Mouse (Mus musculus) gastrocnemius, postnatal 36 days (tissue): ENCODE measurements around the gene Sema3a. TPM values are rescaled to one million over a fixed set of nuclear protein-coding genes. Genes with fewer than 3 reads are reported as not detected.

Experiments used
- DNase-seq, 2 experiments: peaks; one replicate each; pipeline ENCODE4 v3.0.0; 2022
- intact Hi-C: fragments of 180-260 bp; cut with DNase I; formaldehyde crosslinking; loops from one replicate; pipeline ENCODE4 v1.15.1; 2025
- long read RNA-seq, 2 experiments: library from polyadenylated mRNA; stranded (forward); transcript quantifications; one replicate each; pipeline ENCODE4 v2.0.0; 2021
- total RNA-seq, 2 experiments: library from RNA; stranded (reverse); gene quantifications; 2 replicates each; pipeline ENCODE4 v1.2.3; 2021

The Sema3a gene
- total RNA-seq, result 1 to 10 TPM; 1.2 to 1.3 TPM
- long read RNA-seq, experiment 1, result 0 reads
- long read RNA-seq, experiment 2, result 0 reads

DNA sequence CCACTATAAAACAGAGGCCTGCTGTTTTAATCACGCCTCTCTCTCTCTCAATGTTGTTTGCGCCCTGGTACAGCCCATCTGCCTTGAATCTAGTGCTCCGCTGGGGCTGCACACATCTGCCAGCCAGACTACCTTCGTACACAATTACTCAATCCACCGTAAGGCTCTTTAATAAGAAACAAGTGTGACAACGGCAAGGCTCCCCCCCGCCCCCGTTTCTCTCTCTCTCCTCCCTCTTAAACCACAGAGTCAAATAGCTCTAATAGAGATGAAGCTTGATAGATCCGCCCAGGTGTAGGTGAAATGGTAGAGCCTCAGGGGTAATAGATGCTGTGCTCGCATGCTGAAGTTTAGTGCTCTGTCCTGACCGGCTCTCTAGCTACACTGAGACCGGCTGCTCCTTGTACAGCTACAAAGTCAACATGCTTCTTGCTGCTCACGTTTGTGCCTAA, at the start of gene Sema3a:
TSS of gene Sema3a (plus strand) at position 174 of the 452 bp plus-strand sequence.
- intact Hi-C loops, result no loop called here
- DNase-seq, result peak in 1 of 2 experiments; percentile 12

- no peak for DNase-seq
- intact Hi-C loops, result no loop called here
These were observed 40.3 kb upstream of the Sema3a start for GRCm38 (mm10) chr5:13084777-13085439.

DNA sequence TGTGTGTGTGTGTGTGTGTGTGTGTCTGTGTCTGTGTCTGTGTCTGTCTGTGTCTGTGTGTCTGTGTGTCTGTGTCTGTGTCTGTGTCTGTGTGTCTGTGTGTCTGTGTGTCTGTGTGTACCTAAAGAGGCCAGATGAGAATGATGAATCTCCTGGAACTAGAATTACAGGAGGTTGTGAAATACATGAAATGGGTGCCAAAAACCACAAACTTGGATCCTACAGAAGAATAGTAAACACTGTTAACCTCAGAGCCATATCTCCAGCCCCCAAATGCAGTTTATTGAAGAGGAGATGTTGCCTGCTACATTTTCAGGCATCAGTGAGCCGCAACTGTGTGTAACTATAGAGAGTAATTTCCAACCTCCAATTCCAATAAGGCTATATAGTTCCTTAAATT, 34.8 kb upstream of the Sema3a start:
- DNase-seq, result no peak
- intact Hi-C loops, result no loop called here

GRCm38 (mm10) chr5:13109522-13109921, 15.7 kb upstream of the Sema3a start:
- intact Hi-C loops, result no loop called here
- no peak for DNase-seq

GRCm38 (mm10) chr5:13117236-13117635, 8.0 kb upstream of the Sema3a start:
- intact Hi-C loops, result no loop called here
- no peak for DNase-seq

DNA sequence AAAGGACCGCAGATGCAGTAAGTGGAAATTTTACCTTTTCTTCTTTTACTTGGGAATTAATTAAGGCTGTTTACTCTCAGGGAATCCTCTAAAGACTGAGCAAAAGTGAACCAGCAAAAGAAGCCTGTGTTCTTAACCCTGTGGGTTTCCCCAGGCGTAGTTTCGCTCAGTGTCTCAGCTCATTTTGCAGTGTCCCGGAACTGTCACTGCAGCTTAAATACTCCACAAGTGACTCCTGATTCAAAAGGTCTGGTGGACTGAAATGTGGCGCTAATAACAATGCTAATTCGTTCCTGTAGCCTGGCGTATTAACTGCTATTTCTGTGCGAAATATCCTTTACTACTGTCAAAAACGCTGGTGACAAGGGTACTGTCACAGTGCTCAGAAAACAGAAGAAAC, 543 bp downstream of the Sema3a start:
- intact Hi-C loops, result no loop called here
- DNase-seq, result no peak

DNA sequence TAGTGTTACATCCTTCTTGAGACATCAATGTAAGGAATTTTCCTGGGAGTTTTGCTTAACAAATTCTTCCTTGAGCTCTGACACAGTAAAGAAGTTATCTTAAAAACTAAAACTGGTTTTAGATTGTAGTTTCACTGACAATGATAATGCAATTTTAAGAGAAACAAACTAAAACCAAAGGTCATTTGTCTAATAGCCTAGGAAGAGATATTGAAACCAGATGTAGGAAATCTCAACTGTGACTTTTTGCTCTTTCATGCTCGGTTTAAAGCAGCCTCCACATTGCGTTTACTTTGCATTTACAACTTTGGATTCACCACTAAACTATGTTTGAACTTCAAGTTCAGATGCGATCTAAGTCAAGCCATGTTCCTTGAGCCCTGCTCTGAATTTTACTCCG, 982 bp downstream of the Sema3a start:
- intact Hi-C loops, result no loop called here
- DNase-seq, result no peak

- intact Hi-C loops, result no loop called here
These were observed 1.9 kb downstream of the Sema3a start for GRCm38 (mm10) chr5:13127121-13127520.

GRCm38 (mm10) chr5:13144733-13145457, 19.7 kb downstream of the Sema3a start:
- intact Hi-C loops, result no loop called here
- no peak for DNase-seq

More at GRCm38 (mm10) chr5:13127121-13127520, 1.9 kb downstream of the Sema3a start:
- no peak for DNase-seq

- intact Hi-C loops, result no loop called here
- DNase-seq, result no peak
These were observed 24.7 kb downstream of the Sema3a start for GRCm38 (mm10) chr5:13149909-13150308.

DNA sequence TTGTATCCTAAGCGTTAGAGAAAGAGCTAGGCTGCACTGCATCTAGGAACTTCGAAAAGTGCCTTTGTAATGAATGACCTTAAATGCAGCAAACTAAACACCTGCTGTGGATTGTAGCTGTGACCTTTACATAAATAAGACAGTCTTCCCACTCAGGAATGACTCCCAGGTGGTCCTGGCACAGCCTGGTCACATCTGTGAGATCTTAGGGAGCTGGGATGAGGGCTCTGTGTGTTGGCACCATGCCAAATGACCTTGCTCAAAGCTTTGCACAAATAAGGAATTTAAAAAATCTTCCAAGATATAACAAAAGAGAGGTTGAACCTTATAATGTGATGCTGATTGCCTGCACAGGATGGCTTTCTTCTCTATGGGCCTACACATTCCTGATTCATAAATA, 25.8 kb downstream of the Sema3a start:
- intact Hi-C loops, result no loop called here
- DNase-seq, result no peak

DNA sequence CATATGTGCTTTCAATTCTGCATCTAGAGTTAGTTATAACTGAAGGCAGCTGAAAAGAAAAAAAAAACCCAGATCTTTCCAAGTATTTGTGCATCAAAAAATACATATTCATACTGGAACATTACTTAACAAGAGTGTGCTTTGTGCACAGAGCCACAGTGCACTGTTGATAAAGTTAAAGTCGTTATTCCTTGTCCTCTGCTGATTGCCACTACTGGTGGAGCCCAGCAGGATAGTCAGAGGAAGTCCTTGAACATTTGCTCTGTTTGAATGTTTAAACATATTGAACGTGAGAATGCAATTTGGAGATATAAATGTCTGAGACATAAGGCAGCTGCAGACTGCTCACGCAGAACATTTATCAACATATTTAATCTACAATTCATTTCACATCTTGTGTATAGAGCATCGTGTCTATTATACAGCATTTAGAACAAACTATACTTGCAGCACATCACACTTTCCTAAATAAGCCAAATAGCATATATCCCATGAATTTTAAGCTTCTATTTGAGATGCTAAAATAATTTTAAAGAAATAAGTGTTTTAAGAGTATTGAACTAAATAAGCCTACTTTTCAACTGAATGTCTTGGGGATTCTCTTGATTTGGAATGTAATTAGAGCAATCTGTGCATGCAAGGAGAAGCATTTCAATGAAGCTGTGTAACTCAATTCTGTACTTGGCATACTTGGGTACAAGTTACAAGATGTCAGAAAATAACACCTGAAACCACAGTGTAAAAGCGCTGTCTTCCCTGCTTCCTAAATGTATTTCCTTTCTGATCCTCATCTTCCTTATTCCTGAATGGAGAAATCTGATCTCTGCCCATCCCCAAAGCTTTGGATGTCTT, 32.8 kb downstream of the Sema3a start:
- intact Hi-C loops, result no loop called here
- DNase-seq, result no peak

DNA sequence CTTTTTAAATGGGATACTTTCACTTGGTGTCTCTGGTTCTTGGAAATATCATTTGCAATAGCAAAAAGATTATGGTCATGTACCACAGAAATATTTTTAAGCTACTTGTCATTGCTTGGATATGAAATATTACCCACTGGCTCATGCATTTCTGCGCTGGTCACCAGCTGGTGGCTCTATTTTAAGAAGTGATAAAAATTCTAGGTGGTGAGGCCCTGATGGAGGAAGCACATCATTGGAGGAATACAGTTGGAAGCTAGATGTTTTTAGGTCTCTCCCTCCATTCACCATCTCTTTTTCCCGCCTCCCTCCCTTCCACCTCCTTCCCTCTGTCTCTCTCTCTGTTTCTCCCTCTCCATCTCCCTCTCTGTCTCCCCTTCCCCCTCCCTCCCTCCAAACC, 57.0 kb downstream of the Sema3a start:
- intact Hi-C loops, result no loop called here
- DNase-seq, result no peak

GRCm38 (mm10) chr5:13197886-13198285, 72.7 kb downstream of the Sema3a start:
- intact Hi-C loops, result no loop called here
- no peak for DNase-seq

DNA sequence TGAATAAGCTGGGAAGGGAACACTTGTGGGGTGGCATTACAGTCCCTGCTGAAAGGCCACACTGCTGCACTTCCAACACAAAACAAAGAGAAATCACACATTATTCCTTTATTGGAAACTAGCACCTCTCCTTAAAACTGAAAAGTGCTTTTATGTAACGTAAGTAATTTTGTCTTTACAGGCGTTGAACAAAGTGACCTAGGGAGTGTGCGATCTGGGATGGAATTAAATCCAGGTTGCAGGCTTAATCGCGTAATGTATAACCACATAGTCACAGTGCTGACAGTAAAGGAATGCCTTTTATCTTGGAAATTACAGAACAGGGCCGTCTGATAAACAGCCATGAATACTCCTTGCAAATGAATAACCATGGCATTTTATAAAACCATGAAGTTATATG, 74.5 kb downstream of the Sema3a start:
- DNase-seq, result no peak
- intact Hi-C loops, result no loop called here

GRCm38 (mm10) chr5:13255353-13255752, 130.1 kb downstream of the Sema3a start:
- intact Hi-C loops, result no loop called here
- DNase-seq, result no peak

- no peak for DNase-seq
These were observed 131.1 kb downstream of the Sema3a start for GRCm38 (mm10) chr5:13256321-13256720.

GRCm38 (mm10) chr5:13263087-13263486, 137.9 kb downstream of the Sema3a start:
- intact Hi-C loops, result no loop called here
- no peak for DNase-seq

More at GRCm38 (mm10) chr5:13256321-13256720, 131.1 kb downstream of the Sema3a start:
- intact Hi-C loops, result no loop called here

DNA sequence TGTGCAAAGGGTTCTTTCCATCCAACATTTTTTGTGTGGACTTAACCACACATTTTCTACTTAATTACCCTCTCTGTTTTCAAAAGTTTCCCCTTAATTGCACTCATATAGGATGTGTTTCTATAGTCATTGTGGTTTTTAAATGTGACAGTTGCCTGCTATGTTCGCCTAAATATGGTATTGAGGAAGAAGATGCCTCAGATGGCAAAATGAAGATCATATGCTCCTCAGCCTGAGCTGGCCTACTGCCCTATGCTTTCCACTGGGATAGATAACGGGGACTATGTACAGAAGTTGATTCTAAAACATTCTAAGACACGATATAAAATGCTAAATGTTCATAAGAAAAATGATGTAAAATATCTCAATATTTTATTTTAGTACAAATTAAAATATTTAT, 138.3 kb downstream of the Sema3a start:
- no peak for DNase-seq

GRCm38 (mm10) chr5:13312667-13313066, 187.5 kb downstream of the Sema3a start:
- DNase-seq, result no peak
- intact Hi-C loops, result no loop called here

More for the DNA sequence above, 138.3 kb downstream of the Sema3a start:
- intact Hi-C loops, result no loop called here

- no peak for DNase-seq
- intact Hi-C loops, result no loop called here
These were observed 188.8 kb downstream of the Sema3a start for GRCm38 (mm10) chr5:13313977-13314376.
